Mouse (Mus musculus) myocyte (in vitro differentiated cells): Measurements from ENCODE around the gene Susd1. TPM values are rescaled to one million over a fixed set of nuclear protein-coding genes. Genes with fewer than 3 reads are reported as not detected.

Experiments
- H3K27me3 ChIP-seq: one replicate; pipeline ENCODE4 v1.6.1; 2011; ENCODE audit not compliant: control insufficient read depth, insufficient read depth, insufficient read length
- H3K36me3 ChIP-seq: one replicate; pipeline ENCODE4 v1.6.1; 2011; ENCODE audit not compliant: control insufficient read depth, insufficient read depth
- H3K4me2 ChIP-seq: one replicate; pipeline ENCODE4 v1.6.1; 2011; ENCODE audit warnings: low read depth, control low read depth
- H3K4me3 ChIP-seq: one replicate; pipeline ENCODE4 v1.5.1; 2011; ENCODE audit warnings: mild to moderate bottlenecking, control low read depth, moderate library complexity
- H3K79me2 ChIP-seq: one replicate; pipeline ENCODE4 v1.6.1; 2011; ENCODE audit not compliant: control insufficient read depth, insufficient read depth
- H3ac ChIP-seq: one replicate; pipeline ENCODE4 v1.6.1; 2011; ENCODE audit not compliant: control insufficient read depth, insufficient read length
- CEBPB ChIP-seq: IDR thresholded peaks from 2 replicates; pipeline ENCODE4 v1.6.1; 2011; ENCODE audit warnings: mild to moderate bottlenecking, moderate library complexity; ENCODE audit not compliant: poor library complexity, insufficient read depth, severe bottlenecking
- E2F4 ChIP-seq: IDR thresholded peaks from one replicate; pipeline ENCODE4 v1.6.1; 2011; ENCODE audit warnings: mild to moderate bottlenecking, control low read depth, moderate library complexity; ENCODE audit not compliant: insufficient read depth
- MAX ChIP-seq: IDR thresholded peaks from one replicate; pipeline ENCODE4 v1.6.1; 2011; ENCODE audit warnings: low read depth, mild to moderate bottlenecking, control low read depth
- MYOD1 ChIP-seq, 3 experiments: IDR thresholded peaks; one replicate each; pipeline ENCODE4 v1.6.1; 2011; ENCODE audit warnings: control low read depth in 2 of 3, low read depth in 2 of 3, mild to moderate bottlenecking in 2 of 3, moderate library complexity in 1 of 3; ENCODE audit not compliant: insufficient read length in 2 of 3, control insufficient read depth in 1 of 3
- MYOG ChIP-seq, 3 experiments: IDR thresholded peaks; one replicate each; pipeline ENCODE4 v1.6.1; 2011; ENCODE audit warnings: control low read depth in 2 of 3, low read depth in 2 of 3, mild to moderate bottlenecking in 2 of 3; ENCODE audit not compliant: insufficient read length in 2 of 3, control insufficient read depth in 1 of 3, insufficient read depth in 1 of 3
- POLR2A ChIP-seq: IDR thresholded peaks from one replicate; pipeline ENCODE4 v1.6.1; 2011; ENCODE audit warnings: low read depth, mild to moderate bottlenecking, control low read depth, moderate library complexity; ENCODE audit not compliant: insufficient read length
- POLR2AphosphoS2 ChIP-seq: IDR thresholded peaks from one replicate; pipeline ENCODE4 v1.6.1; 2011; ENCODE audit warnings: low read depth, control low read depth; ENCODE audit not compliant: insufficient read length
- REST ChIP-seq: IDR thresholded peaks from one replicate; pipeline ENCODE4 v1.6.1; 2011; ENCODE audit warnings: mild to moderate bottlenecking, control low read depth, moderate library complexity; ENCODE audit not compliant: insufficient read depth, insufficient read length
- SRF ChIP-seq: IDR thresholded peaks from one replicate; pipeline ENCODE4 v1.6.1; 2011; ENCODE audit warnings: low read depth; ENCODE audit not compliant: control insufficient read depth, insufficient read length
- TCF12 ChIP-seq: IDR thresholded peaks from one replicate; pipeline ENCODE4 v1.6.1; 2011; ENCODE audit warnings: mild to moderate bottlenecking, control low read depth; ENCODE audit not compliant: poor library complexity, insufficient read depth, severe bottlenecking
- TCF3 ChIP-seq: IDR thresholded peaks from one replicate; pipeline ENCODE4 v1.6.1; 2011; ENCODE audit warnings: low read depth, control low read depth; ENCODE audit not compliant: insufficient read length
- USF1 ChIP-seq: IDR thresholded peaks from one replicate; pipeline ENCODE4 v1.6.1; 2011; ENCODE audit warnings: low read depth, mild to moderate bottlenecking, control low read depth, moderate library complexity
- polyA plus RNA-seq: library from polyadenylated mRNA; unstranded; fragments of >200 nt; fragmentation: generic; extraction: Trizol; gene quantifications from one replicate; pipeline ENCODE4 v1.2.1, GENCODE M21; 2012; ENCODE audit warnings: missing spikeins

Susd1 gene
- polyA plus RNA-seq, 1 experiment: 0.55 TPM

- no peak for TF ChIP-seq POLR2A
- TF ChIP-seq TCF12: no peak
- no peak for TF ChIP-seq CEBPB
- TF ChIP-seq E2F4: no peak
- Histone ChIP-seq H3ac (no peak overlapping the region), H3K79me2 (no peaks in the 10 kb centered on the region), H3K4me2 (no peak overlapping the region), H3K27me3 (no peaks in the 10 kb centered on the region), H3K36me3 (no peaks in the 10 kb centered on the region), H3K4me3 (no peak overlapping the region)
These were observed 44.3 kb downstream of the Susd1 start for GRCm38 (mm10) chr4:59394155-59394554.

- no peaks in the 10 kb centered on the region for H3K79me2 ChIP-seq
- no peaks in the 10 kb centered on the region for H3K36me3 ChIP-seq
- no peak overlapping the region for H3K4me3 ChIP-seq
- H3ac ChIP-seq: no peak overlapping the region
- TF ChIP-seq USF1: no peak
- no peak for TF ChIP-seq TCF12
- no peaks in the 10 kb centered on the region for H3K27me3 ChIP-seq
- peak overlapping the region; percentile 30 for H3K4me2 ChIP-seq
These were observed 49.9 kb downstream of the Susd1 start for GRCm38 (mm10) chr4:59388447-59389030.

GRCm38 (mm10) chr4:59387387-59388210 lies 50.8 kb downstream of the Susd1 start:
- Histone ChIP-seq H3K36me3 (no peaks in the 10 kb centered on the region), H3K79me2 (no peaks in the 10 kb centered on the region), H3K27me3 (no peaks in the 10 kb centered on the region), H3K4me2 (no peak overlapping the region), H3ac (no peak overlapping the region), H3K4me3 (no peak overlapping the region)
- TF ChIP-seq MAX: no peak

- no peaks in the 10 kb centered on the region for H3K27me3 ChIP-seq
These were observed 53.1 kb downstream of the Susd1 start for GRCm38 (mm10) chr4:59385254-59385895.

GRCm38 (mm10) chr4:59383791-59384190 lies 54.6 kb downstream of the Susd1 start:
- Histone ChIP-seq H3ac (no peak overlapping the region), H3K79me2 (no peaks in the 10 kb centered on the region), H3K27me3 (no peaks in the 10 kb centered on the region), H3K4me2 (no peak overlapping the region), H3K36me3 (no peaks in the 10 kb centered on the region), H3K4me3 (no peak overlapping the region)
- TF ChIP-seq TCF3: no peak
- no peak for TF ChIP-seq MYOD1 (IDR thresholded peaks at IDR 0.05; ENCODE audit: control insufficient read depth in 1 of 3, insufficient read length in 2 of 3, low read depth in 2 of 3)
- TF ChIP-seq USF1: no peak
- no peak for TF ChIP-seq E2F4
- no peak for TF ChIP-seq POLR2AphosphoS2
- no peak for TF ChIP-seq SRF
- TF ChIP-seq CEBPB: no peak
- TF ChIP-seq REST: no peak
- no peak for TF ChIP-seq TCF12
- no peak for TF ChIP-seq MYOG (IDR thresholded peaks at IDR 0.05; ENCODE audit: control insufficient read depth in 1 of 3, insufficient read depth in 1 of 3, insufficient read length in 2 of 3, low read depth in 2 of 3)
- no peak for TF ChIP-seq POLR2A
- no peak for TF ChIP-seq MAX

More at GRCm38 (mm10) chr4:59385254-59385895, 53.1 kb downstream of the Susd1 start:
- Histone ChIP-seq H3K4me2 (no peak overlapping the region), H3K79me2 (no peaks in the 10 kb centered on the region), H3K36me3 (no peaks in the 10 kb centered on the region), H3K4me3 (no peak overlapping the region), H3ac (no peak overlapping the region)
- TF ChIP-seq POLR2AphosphoS2 (no peak), E2F4 (no peak), MYOD1 (IDR thresholded peaks at IDR 0.05; ENCODE audit: control insufficient read depth in 1 of 3, insufficient read length in 2 of 3, low read depth in 2 of 3) (no peak), REST (no peak), TCF12 (no peak), CEBPB (no peak)
